Mouse (Mus musculus) heart, postnatal 0 days (tissue): ENCODE results near the gene Rab11fip3. TPM values are rescaled to one million over a fixed set of nuclear protein-coding genes. Genes with fewer than 3 reads are reported as not detected.

Experiments used
- ATAC-seq: fragments of 200-750 bp; cut with Nextera tagmentation; 2 replicates; pipeline ENCODE4 v1.8.0; 2017; ENCODE audit warnings: low read depth, moderate number of reproducible peaks, moderate library complexity; ENCODE audit not compliant: insufficient read depth
- DNase-seq: peaks from one replicate; pipeline ENCODE4 v3.0.0-alpha.2; 2016; ENCODE audit warnings: low spot score
- H3K27ac ChIP-seq: fragments of 300-500 bp; sonication (generic); 2 replicates; pipeline ENCODE4 v1.5.1; 2014; ENCODE audit warnings: low read depth, mild to moderate bottlenecking
- H3K27me3 ChIP-seq: fragments of 300-500 bp; sonication (generic); 2 replicates; pipeline ENCODE4 v1.6.1; 2014; ENCODE audit warnings: low read length, mixed read lengths; ENCODE audit not compliant: control insufficient read depth, insufficient read depth
- H3K36me3 ChIP-seq: fragments of 300-500 bp; sonication (generic); replicated peaks from 2 replicates; pipeline ENCODE4 v1.6.1; 2014; ENCODE audit warnings: low read length, mixed read lengths; ENCODE audit not compliant: control insufficient read depth, insufficient read depth
- H3K4me1 ChIP-seq: fragments of 300-500 bp; sonication (generic); 2 replicates; pipeline ENCODE4 v1.6.1; 2014; ENCODE audit warnings: antibody characterized with exemption; ENCODE audit not compliant: control insufficient read depth, insufficient read depth
- H3K4me2 ChIP-seq: fragments of 300-500 bp; sonication (generic); 2 replicates; pipeline ENCODE4 v1.6.1; 2014; ENCODE audit warnings: low read depth, mild to moderate bottlenecking, low read length, moderate library complexity
- H3K4me3 ChIP-seq: fragments of 300-500 bp; sonication (generic); 2 replicates; pipeline ENCODE4 v1.5.1; 2014; ENCODE audit warnings: low read depth, low read length
- H3K9ac ChIP-seq: fragments of 300-500 bp; sonication (generic); replicated peaks from 2 replicates; pipeline ENCODE4 v1.6.1; 2014; ENCODE audit warnings: low read depth, low read length, mixed read lengths
- H3K9me3 ChIP-seq: fragments of 300-500 bp; sonication (generic); replicated peaks from 2 replicates; pipeline ENCODE4 v1.6.1; 2016; ENCODE audit warnings: low read length; ENCODE audit not compliant: control insufficient read depth
- CTCF ChIP-seq: IDR thresholded peaks from 2 replicates; pipeline ENCODE4 v1.5.1; 2016; ENCODE audit warnings: antibody characterized with exemption, control low read depth, low read depth
- EP300 ChIP-seq: IDR thresholded peaks from 2 replicates; pipeline ENCODE4 v1.6.1; 2016; ENCODE audit warnings: antibody characterized with exemption, low read depth
- WGBS: fragments of 180-500 bp; shearing (Covaris S2); extraction: QIAGEN DNeasy Blood & Tissue Kit; methylation state at CpG from one replicate; pipeline ENCODE4 v1.1.7; 2014; 5-methylcytosine and 5-hydroxymethylcytosine counted together
- polyA plus RNA-seq: library from polyadenylated mRNA; unstranded; fragments of >200 nt; fragmentation: Nextera tagmentation; extraction: Ambion mirVana; gene quantifications from 2 replicates; pipeline ENCODE4 v1.2.1, GENCODE M21; 2015
- total RNA-seq: library from RNA; depleted of rRNA; stranded (reverse); fragments of >200 nt; gene quantifications from 2 replicates; pipeline ENCODE4 v1.2.3, GENCODE M21; 2014; ENCODE audit warnings: low replicate concordance

Gene Rab11fip3
- total and polyA plus RNA-seq, 2 experiments from 2014 or later: 7.9 to 8.7 TPM

GRCm38 (mm10) chr17:25985306-25986294 lies 83.8 kb downstream of the Rab11fip3 start, which contains the start of gene Capn15:
Gene Capn15, minus strand, starts transcription at chr17:25985796.
- under 1% methylated on average over 90 of the region's 91 CpGs for WGBS
- Histone ChIP-seq H3K9me3 (no peaks in the 10 kb centered on the region), H3K27ac (peak within 1 kb of the TSS; percentile 81), H3K9ac (peak within 1 kb of the TSS; percentile 85), H3K4me2 (peak within 1 kb of the TSS; percentile 79), H3K36me3 (peaks cover 14% of the 10 kb centered on the region), H3K4me3 (peak within 1 kb of the TSS; percentile 90), H3K4me1 (peaks cover 13% of the 10 kb centered on the region), H3K27me3 (no peaks in the 10 kb centered on the region)
- peak; percentile 80; the same call in 1 of the 2 replicates for TF ChIP-seq EP300
- TF ChIP-seq CTCF: no peak
- DNase-seq (peak; percentile 95), ATAC-seq (peak; percentile 99)

- WGBS: 6% methylated on average over 17 of the region's 17 CpGs
- no peak for TF ChIP-seq CTCF
- TF ChIP-seq EP300: no peak
- Histone ChIP-seq H3K4me2 (peak overlapping the region; percentile 79), H3K27me3 (no peaks in the 10 kb centered on the region), H3K27ac (peak overlapping the region; percentile 81), H3K9me3 (no peaks in the 10 kb centered on the region), H3K9ac (peak overlapping the region; percentile 85), H3K36me3 (peaks cover 5% of the 10 kb centered on the region), H3K4me3 (peak overlapping the region; percentile 90), H3K4me1 (peaks cover 21% of the 10 kb centered on the region)
- ATAC-seq (no peak), DNase-seq (no peak)
Measured at GRCm38 (mm10) chr17:25984556-25985305, 84.6 kb downstream of the Rab11fip3 start.

GRCm38 (mm10) chr17:25984066-25984465 lies 85.3 kb downstream of the Rab11fip3 start:
- H3K4me1 ChIP-seq: peaks cover 23% of the 10 kb centered on the region
- H3K4me3 ChIP-seq: 0 out of 2 replicates have a peak overlapping the region, but pooled peaks have one; percentile 90
- H3K27ac ChIP-seq: no peak overlapping the region
- WGBS: 97% methylated on average over 1 of the region's 1 CpGs
- no peaks in the 10 kb centered on the region for H3K9me3 ChIP-seq
- no peaks in the 10 kb centered on the region for H3K27me3 ChIP-seq
- peak overlapping the region; percentile 85; the same call in 1 of the 2 replicates for H3K9ac ChIP-seq
- no peak for TF ChIP-seq CTCF
- TF ChIP-seq EP300: no peak
- DNase-seq (no peak), ATAC-seq (no peak)
- H3K36me3 ChIP-seq: no peaks in the 10 kb centered on the region
- H3K4me2 ChIP-seq: peak overlapping the region; percentile 79

GRCm38 (mm10) chr17:25982913-25983312 lies 86.4 kb downstream of the Rab11fip3 start:
- TF ChIP-seq EP300 (no peak), CTCF (no peak)

GRCm38 (mm10) chr17:25980854-25981253 lies 88.5 kb downstream of the Rab11fip3 start:
- no peak for DNase-seq

More at GRCm38 (mm10) chr17:25982913-25983312, 86.4 kb downstream of the Rab11fip3 start:
- no peaks in the 10 kb centered on the region for H3K36me3 ChIP-seq
- no peak overlapping the region for H3K4me3 ChIP-seq
- no peak overlapping the region for H3K9ac ChIP-seq
- no peak overlapping the region for H3K4me2 ChIP-seq
- H3K4me1 ChIP-seq: peaks cover 23% of the 10 kb centered on the region
- no peak overlapping the region for H3K27ac ChIP-seq
- no peaks in the 10 kb centered on the region for H3K9me3 ChIP-seq
- DNase-seq (no peak), ATAC-seq (no peak)
- no peaks in the 10 kb centered on the region for H3K27me3 ChIP-seq
- 92% methylated on average over 3 of the region's 3 CpGs for WGBS

More at GRCm38 (mm10) chr17:25980854-25981253, 88.5 kb downstream of the Rab11fip3 start:
- Histone ChIP-seq H3K9me3 (no peaks in the 10 kb centered on the region), H3K4me2 (no peak overlapping the region), H3K27ac (no peak overlapping the region), H3K4me3 (no peak overlapping the region), H3K27me3 (no peaks in the 10 kb centered on the region), H3K9ac (no peak overlapping the region), H3K36me3 (no peaks in the 10 kb centered on the region), H3K4me1 (peaks cover 23% of the 10 kb centered on the region)
- WGBS: 73% methylated on average over 5 of the region's 5 CpGs
- TF ChIP-seq CTCF (no peak), EP300 (no peak)
- no peak for ATAC-seq
